Mouse (Mus musculus) embryonic facial prominence, embryonic 11.5 days (tissue): ENCODE data around the gene Cstb. TPM values are rescaled to one million over a fixed set of nuclear protein-coding genes. Genes with fewer than 3 reads are reported as not detected.

Source experiments
- ATAC-seq: fragments of 200-750 bp; cut with Nextera tagmentation; replicated peaks from 2 replicates; pipeline ENCODE4 v1.8.0; 2017; ENCODE audit warnings: low read depth; ENCODE audit not compliant: insufficient number of reproducible peaks, low FRiP score, low TSS enrichment
- DNase-seq: peaks from one replicate; pipeline ENCODE4 v3.0.0-alpha.2; 2015; ENCODE audit warnings: low spot score
- H3K27ac ChIP-seq: fragments of 300-500 bp; sonication (generic); replicated peaks from 2 replicates; pipeline ENCODE4 v1.5.1; 2014; ENCODE audit warnings: mild to moderate bottlenecking, low read depth, low read length, control low read depth
- H3K27me3 ChIP-seq: fragments of 300-500 bp; sonication (generic); 2 replicates; pipeline ENCODE4 v1.6.1; 2014; ENCODE audit warnings: mild to moderate bottlenecking, low read length, moderate library complexity, mixed read lengths; ENCODE audit not compliant: control insufficient read depth, insufficient read depth
- H3K36me3 ChIP-seq: fragments of 300-500 bp; sonication (generic); replicated peaks from 2 replicates; pipeline ENCODE4 v1.6.1; 2014; ENCODE audit warnings: low read depth, mild to moderate bottlenecking, low read length, moderate library complexity, mixed read lengths; ENCODE audit not compliant: control insufficient read depth, insufficient read depth
- H3K4me1 ChIP-seq: fragments of 300-500 bp; sonication (generic); 2 replicates; pipeline ENCODE4 v1.6.1; 2014; ENCODE audit warnings: low read length, mixed read lengths; ENCODE audit not compliant: control insufficient read depth, insufficient read depth
- H3K4me2 ChIP-seq: fragments of 300-500 bp; sonication (generic); 2 replicates; pipeline ENCODE4 v1.6.1; 2014; ENCODE audit warnings: low read depth, mild to moderate bottlenecking, control low read depth, low read length, moderate library complexity
- H3K4me3 ChIP-seq: fragments of 300-500 bp; sonication (generic); 2 replicates; pipeline ENCODE4 v1.5.1; 2014; ENCODE audit warnings: low read depth, low read length, control low read depth
- H3K9ac ChIP-seq: fragments of 300-500 bp; sonication (generic); replicated peaks from 2 replicates; pipeline ENCODE4 v1.6.1; 2014; ENCODE audit warnings: mild to moderate bottlenecking, control low read depth, low read length
- H3K9me3 ChIP-seq: fragments of 300-500 bp; sonication (generic); replicated peaks from 2 replicates; pipeline ENCODE4 v1.6.1; 2016; ENCODE audit warnings: mild to moderate bottlenecking, low read length, inconsistent platforms, mixed read lengths; ENCODE audit not compliant: control insufficient read depth
- WGBS: fragments of 180-500 bp; shearing (Covaris S2); extraction: QIAGEN DNeasy Blood & Tissue Kit; methylation state at CpG from one replicate; pipeline ENCODE4 v1.1.7; 2014; 5-methylcytosine and 5-hydroxymethylcytosine counted together
- polyA plus RNA-seq: library from polyadenylated mRNA; unstranded; fragments of >200 nt; fragmentation: Nextera tagmentation; extraction: Ambion mirVana; gene quantifications from 2 replicates; pipeline ENCODE4 v1.2.1, GENCODE M21; 2014

The Cstb gene
- polyA plus RNA-seq, 1 experiment from 2014 or later, result 177 TPM

- no peak overlapping the region for H3K27ac ChIP-seq
- peaks cover 5% of the 10 kb centered on the region; the same call in 1 of the 2 replicates for H3K4me1 ChIP-seq
- 0 out of 2 replicates have a peak, but pooled peaks cover 2% of the 10 kb centered on the region for H3K27me3 ChIP-seq
- H3K4me3 ChIP-seq, result peak overlapping the region; percentile 65
- no peak for DNase-seq
- H3K9ac ChIP-seq, result peak overlapping the region; percentile 62
- H3K9me3 ChIP-seq, result no peaks in the 10 kb centered on the region
- peak; percentile 11; the same call in 1 of the 2 replicates for ATAC-seq
- H3K36me3 ChIP-seq, result no peaks in the 10 kb centered on the region
- peak overlapping the region; percentile 99 for H3K4me2 ChIP-seq
- WGBS, result 1% methylated on average over 32 of the region's 32 CpGs
Observed at GRCm38 (mm10) chr10:78464201-78464791, 38.8 kb downstream of the Cstb start.

GRCm38 (mm10) chr10:78464792-78465207, 39.3 kb downstream of the Cstb start, which contains the start of gene Pdxk:
Pdxk (minus strand) TSS chr10:78464975.
- Histone ChIP-seq H3K4me1 (peaks cover 5% of the 10 kb centered on the region; the same call in 1 of the 2 replicates), H3K27ac (no peak within 1 kb of the TSS), H3K36me3 (no peaks in the 10 kb centered on the region), H3K4me3 (peak within 1 kb of the TSS; percentile 65), H3K27me3 (0 out of 2 replicates have a peak, but pooled peaks cover 2% of the 10 kb centered on the region), H3K9me3 (no peaks in the 10 kb centered on the region), H3K4me2 (peak within 1 kb of the TSS; percentile 99), H3K9ac (peak within 1 kb of the TSS; percentile 62)
- peak; percentile 94 for DNase-seq
- WGBS, result under 1% methylated on average over 35 of the region's 35 CpGs
- ATAC-seq, result peak; percentile 90

GRCm38 (mm10) chr10:78465472-78465871, 40.0 kb downstream of the Cstb start:
- DNase-seq (no peak), ATAC-seq (no peak)
- Histone ChIP-seq H3K27ac (no peak overlapping the region), H3K36me3 (no peaks in the 10 kb centered on the region), H3K9ac (no peak overlapping the region; the same call in 1 of the 2 replicates), H3K9me3 (no peaks in the 10 kb centered on the region), H3K4me2 (peak overlapping the region; percentile 99; the same call in 1 of the 2 replicates), H3K4me3 (peak overlapping the region; percentile 65; the same call in 1 of the 2 replicates), H3K27me3 (0 out of 2 replicates have a peak, but pooled peaks cover 2% of the 10 kb centered on the region), H3K4me1 (peaks cover 4% of the 10 kb centered on the region; the same call in 1 of the 2 replicates)
- WGBS, result 79% methylated on average over 3 of the region's 3 CpGs

GRCm38 (mm10) chr10:78466647-78467046, 41.2 kb downstream of the Cstb start:
- Histone ChIP-seq H3K27ac (no peak overlapping the region), H3K4me3 (no peak overlapping the region), H3K9me3 (no peaks in the 10 kb centered on the region), H3K36me3 (no peaks in the 10 kb centered on the region), H3K9ac (no peak overlapping the region), H3K4me2 (no peak overlapping the region), H3K4me1 (peaks cover 2% of the 10 kb centered on the region; the same call in 1 of the 2 replicates), H3K27me3 (0 out of 2 replicates have a peak, but pooled peaks cover 2% of the 10 kb centered on the region)
- WGBS, result 84% methylated on average over 9 of the region's 9 CpGs
- ATAC-seq (no peak), DNase-seq (no peak)

- peaks cover 2% of the 10 kb centered on the region; the same call in 1 of the 2 replicates for H3K4me1 ChIP-seq
- H3K27ac ChIP-seq, result no peak overlapping the region
- H3K9ac ChIP-seq, result peak overlapping the region; percentile 22; the same call in 1 of the 2 replicates
- H3K4me2 ChIP-seq, result no peak overlapping the region
- no peaks in the 10 kb centered on the region for H3K9me3 ChIP-seq
- 0 out of 2 replicates have a peak, but pooled peaks cover 2% of the 10 kb centered on the region for H3K27me3 ChIP-seq
- WGBS, result 14% methylated on average over 2 of the region's 2 CpGs
- ATAC-seq (no peak), DNase-seq (peak; percentile 26)
- no peak overlapping the region for H3K4me3 ChIP-seq
- H3K36me3 ChIP-seq, result no peaks in the 10 kb centered on the region
Observed at GRCm38 (mm10) chr10:78467761-78468310, 42.4 kb downstream of the Cstb start.

- Histone ChIP-seq H3K4me2 (no peak overlapping the region), H3K4me3 (no peak overlapping the region), H3K9me3 (no peaks in the 10 kb centered on the region), H3K27ac (no peak overlapping the region), H3K36me3 (no peaks in the 10 kb centered on the region), H3K27me3 (no peaks in the 10 kb centered on the region), H3K9ac (no peak overlapping the region), H3K4me1 (no peaks in the 10 kb centered on the region; the same call in 1 of the 2 replicates)
- 22% methylated on average over 15 of the region's 15 CpGs for WGBS
- ATAC-seq (peak; percentile 31; the same call in 1 of the 2 replicates), DNase-seq (peak; percentile 16)
Observed at GRCm38 (mm10) chr10:78470582-78471313, 45.3 kb downstream of the Cstb start.

GRCm38 (mm10) chr10:78472046-78472445, 46.6 kb downstream of the Cstb start:
- Histone ChIP-seq H3K27ac (no peak overlapping the region), H3K36me3 (no peaks in the 10 kb centered on the region), H3K4me2 (no peak overlapping the region), H3K4me3 (no peak overlapping the region), H3K9ac (no peak overlapping the region), H3K27me3 (no peaks in the 10 kb centered on the region), H3K4me1 (no peaks in the 10 kb centered on the region; the same call in 1 of the 2 replicates), H3K9me3 (no peaks in the 10 kb centered on the region)
- 83% methylated on average over 3 of the region's 3 CpGs for WGBS
- no peak for ATAC-seq
- no peak for DNase-seq
